Mouse (Mus musculus): ENCODE results near the gene Nmnat3. TPM values are rescaled to one million over a fixed set of nuclear protein-coding genes. Genes with fewer than 3 reads are reported as not detected.

Nmnat3 gene
- polyA plus RNA-seq, 1 experiment from 2014 or later = 1.4 TPM

DNA sequence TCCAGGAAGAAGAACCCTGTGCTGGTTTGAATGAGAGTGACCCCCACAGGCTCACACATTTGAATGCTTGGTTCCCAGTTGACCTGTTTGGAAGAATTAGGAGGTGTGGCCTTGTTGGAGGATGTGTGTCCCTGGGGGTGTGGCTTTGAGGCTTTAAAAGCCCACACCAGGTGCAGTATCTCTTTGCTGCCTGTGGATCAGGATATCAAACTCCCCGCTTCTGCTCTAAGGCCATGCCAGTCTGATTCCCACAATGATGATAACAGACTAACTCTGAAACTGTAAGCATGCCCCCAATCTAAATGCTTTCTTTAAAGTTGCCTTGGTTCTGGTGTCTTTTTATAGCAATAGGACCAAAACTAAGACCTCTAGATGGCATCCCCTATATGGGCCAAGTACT lies 58.6 kb downstream of the Nmnat3 start:
- no peak overlapping the region for H3K27ac ChIP-seq (replicated peaks)
- no peaks in the 10 kb centered on the region for H3K27me3 ChIP-seq
- H3K36me3 ChIP-seq = no peaks in the 10 kb centered on the region
- ATAC-seq (ENCODE audit: low FRiP score, low read depth) = no peak
- no peak overlapping the region for H3K9ac ChIP-seq
- H3K4me1 ChIP-seq (replicated peaks) = peaks cover 11% of the 10 kb centered on the region
- H3K9me3 ChIP-seq = no peaks in the 10 kb centered on the region
- 96% methylated on average over 1 of the region's 1 CpGs for WGBS
- H3K4me3 ChIP-seq = no peak overlapping the region
- H3K4me2 ChIP-seq = no peak overlapping the region

DNA sequence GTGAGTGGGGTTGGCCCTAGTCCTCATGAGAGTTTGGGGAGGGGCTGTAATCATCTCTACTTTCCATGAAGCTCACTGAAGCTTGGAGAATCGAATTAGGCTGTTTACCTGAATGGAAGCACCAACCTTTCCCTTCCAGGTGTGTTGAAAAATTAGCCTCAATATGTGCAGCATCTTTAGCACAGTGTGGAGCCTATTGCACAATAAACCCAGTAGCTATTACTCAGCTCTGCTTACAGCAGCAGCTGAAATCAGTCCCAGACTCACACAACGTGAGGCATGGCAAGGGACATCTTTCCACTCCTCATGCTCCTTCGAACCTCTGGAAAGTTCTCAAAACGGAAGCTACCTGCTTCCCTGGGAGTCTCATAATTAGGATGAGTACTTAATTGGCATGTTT lies 59.0 kb downstream of the Nmnat3 start:
- Histone ChIP-seq H3K27me3 (no peaks in the 10 kb centered on the region), H3K4me3 (no peak overlapping the region), H3K36me3 (no peaks in the 10 kb centered on the region), H3K9me3 (no peaks in the 10 kb centered on the region), H3K27ac (replicated peaks) (no peak overlapping the region), H3K9ac (no peak overlapping the region), H3K4me1 (replicated peaks) (peaks cover 11% of the 10 kb centered on the region), H3K4me2 (no peak overlapping the region)
- 67% methylated on average over 4 of the region's 4 CpGs for WGBS
- no peak for ATAC-seq (ENCODE audit: low FRiP score, low read depth)

DNA sequence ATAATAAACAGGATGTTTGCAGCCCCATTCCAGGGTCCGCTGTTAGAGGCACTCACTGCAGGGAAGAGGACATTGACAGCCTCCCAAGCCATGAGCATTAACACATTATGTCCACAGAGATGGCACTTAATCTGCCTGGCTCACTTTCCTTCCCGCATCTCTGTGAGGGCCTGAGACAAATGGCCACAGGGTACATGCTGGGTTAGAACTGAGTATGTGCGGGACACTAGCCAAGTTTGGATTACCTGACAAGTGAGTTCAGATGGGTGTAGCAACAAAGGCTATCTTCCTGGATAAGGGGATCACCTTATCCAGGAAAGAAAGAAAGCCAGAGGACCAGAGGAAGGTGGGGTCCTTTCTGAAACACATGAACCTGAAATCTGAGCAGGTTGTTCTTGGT lies 59.8 kb downstream of the Nmnat3 start:
- no peaks in the 10 kb centered on the region for H3K9me3 ChIP-seq
- no peak overlapping the region for H3K27ac ChIP-seq (replicated peaks)
- peaks cover 11% of the 10 kb centered on the region for H3K4me1 ChIP-seq (replicated peaks)
- no peaks in the 10 kb centered on the region for H3K36me3 ChIP-seq
- WGBS = 89% methylated on average over 3 of the region's 3 CpGs
- no peak for ATAC-seq (ENCODE audit: low FRiP score, low read depth)
- H3K4me2 ChIP-seq = no peak overlapping the region
- no peaks in the 10 kb centered on the region for H3K27me3 ChIP-seq
- no peak overlapping the region for H3K9ac ChIP-seq
- no peak overlapping the region for H3K4me3 ChIP-seq

DNA sequence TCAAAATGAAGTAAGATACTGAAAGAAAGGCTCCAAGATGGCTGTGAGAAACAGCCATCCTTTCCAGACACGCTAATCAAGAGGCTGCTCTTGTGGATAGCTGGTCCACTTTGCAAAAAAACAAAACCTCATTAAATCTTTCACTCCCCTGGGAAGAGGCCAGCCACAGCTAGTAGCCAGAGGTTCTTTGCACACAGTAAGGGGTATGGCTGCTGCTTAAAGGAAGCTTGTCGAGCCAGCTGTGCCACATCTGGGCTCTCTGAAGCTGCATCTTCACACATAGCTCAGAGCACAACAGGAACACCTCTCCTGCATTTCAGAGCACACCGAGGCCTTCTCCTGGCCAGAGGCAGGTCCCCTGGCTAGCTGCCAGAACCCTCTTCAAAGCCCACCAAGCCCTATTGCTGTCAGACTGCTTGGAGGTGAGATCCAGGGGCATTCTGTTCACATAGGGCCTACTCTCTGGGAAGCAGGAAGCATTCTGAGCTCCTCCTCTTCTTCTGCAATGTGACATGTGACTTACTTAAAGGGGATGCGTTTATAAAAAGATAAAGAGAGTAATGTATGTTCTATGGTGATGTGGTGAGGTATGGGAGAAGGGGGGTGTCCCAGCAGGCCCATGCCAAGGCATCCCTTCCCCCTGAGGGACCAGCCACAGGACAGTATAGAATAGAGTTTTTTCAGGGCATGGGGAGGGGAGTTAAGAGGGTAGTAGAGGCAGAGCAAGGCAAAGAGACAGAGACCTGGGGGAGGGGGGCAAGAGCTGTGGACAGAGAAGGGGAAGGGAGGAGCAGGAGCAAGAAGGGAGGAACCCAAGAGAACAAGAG lies 63.3 kb downstream of the Nmnat3 start:
- Histone ChIP-seq H3K36me3 (no peaks in the 10 kb centered on the region), H3K4me3 (no peak overlapping the region), H3K9me3 (no peaks in the 10 kb centered on the region), H3K9ac (no peak overlapping the region), H3K4me1 (replicated peaks) (peaks cover 11% of the 10 kb centered on the region), H3K4me2 (no peak overlapping the region), H3K27ac (replicated peaks) (0 out of 2 replicates have a peak overlapping the region, but pooled peaks have one; percentile 26), H3K27me3 (no peaks in the 10 kb centered on the region)
- 10% methylated on average over 4 of the region's 4 CpGs for WGBS
- peak; percentile 34; the same call in 1 of the 2 replicates for ATAC-seq (ENCODE audit: low FRiP score, low read depth)

DNA sequence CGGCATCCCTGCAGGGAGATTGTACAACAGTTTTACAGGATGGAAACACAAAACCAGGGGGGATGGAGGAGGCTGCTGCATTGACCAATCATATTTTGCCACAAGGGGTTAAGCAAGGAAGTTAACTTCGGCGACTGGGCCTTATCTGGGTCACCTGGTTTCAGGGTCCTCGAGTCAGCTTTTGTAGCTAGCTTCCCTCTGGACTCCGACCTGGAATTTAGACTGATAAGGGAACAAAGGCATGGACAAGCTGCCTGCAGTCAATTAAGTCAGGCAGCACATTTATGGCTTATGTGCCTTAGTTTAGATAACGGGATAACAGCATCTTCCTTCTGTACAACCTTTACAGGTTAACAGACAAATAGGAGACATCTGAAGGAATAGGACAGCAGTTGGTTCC lies 65.1 kb downstream of the Nmnat3 start:
- no peak for ATAC-seq (ENCODE audit: low FRiP score, low read depth)

DNA sequence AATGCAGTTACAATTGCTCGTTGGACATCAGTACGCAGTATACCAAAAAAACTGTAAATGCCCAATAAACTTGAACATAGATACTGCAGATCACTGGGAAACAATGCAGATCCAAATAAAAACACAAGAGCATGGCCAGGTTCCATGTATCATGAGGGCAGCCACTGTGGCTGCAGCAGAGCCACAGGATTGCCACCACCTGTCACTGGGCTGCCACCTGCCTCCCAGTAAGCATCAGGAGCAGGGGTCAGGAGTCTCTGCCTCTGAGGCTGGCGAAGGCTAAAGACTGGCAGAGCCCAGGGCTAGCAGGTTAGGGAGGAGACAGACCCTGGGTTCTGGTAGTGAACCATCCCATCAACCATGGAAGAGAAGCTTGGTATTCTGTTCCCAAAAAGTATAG lies 67.7 kb downstream of the Nmnat3 start:
- peaks cover 7% of the 10 kb centered on the region for H3K4me1 ChIP-seq (replicated peaks)
- H3K27me3 ChIP-seq = no peaks in the 10 kb centered on the region
- WGBS = 90% methylated on average over 3 of the region's 3 CpGs
- no peak overlapping the region for H3K27ac ChIP-seq (replicated peaks)
- no peaks in the 10 kb centered on the region for H3K9me3 ChIP-seq
- H3K9ac ChIP-seq = no peak overlapping the region
- no peak for ATAC-seq (ENCODE audit: low FRiP score, low read depth)
- no peak overlapping the region for H3K4me3 ChIP-seq
- no peak overlapping the region for H3K4me2 ChIP-seq
- no peaks in the 10 kb centered on the region for H3K36me3 ChIP-seq

More for the DNA sequence above, 65.1 kb downstream of the Nmnat3 start:
- Histone ChIP-seq H3K9ac (no peak overlapping the region), H3K36me3 (no peaks in the 10 kb centered on the region), H3K4me3 (no peak overlapping the region), H3K4me1 (replicated peaks) (peaks cover 11% of the 10 kb centered on the region), H3K27me3 (no peaks in the 10 kb centered on the region), H3K9me3 (no peaks in the 10 kb centered on the region), H3K27ac (replicated peaks) (no peak overlapping the region), H3K4me2 (no peak overlapping the region)
- WGBS = 90% methylated on average over 6 of the region's 6 CpGs

DNA sequence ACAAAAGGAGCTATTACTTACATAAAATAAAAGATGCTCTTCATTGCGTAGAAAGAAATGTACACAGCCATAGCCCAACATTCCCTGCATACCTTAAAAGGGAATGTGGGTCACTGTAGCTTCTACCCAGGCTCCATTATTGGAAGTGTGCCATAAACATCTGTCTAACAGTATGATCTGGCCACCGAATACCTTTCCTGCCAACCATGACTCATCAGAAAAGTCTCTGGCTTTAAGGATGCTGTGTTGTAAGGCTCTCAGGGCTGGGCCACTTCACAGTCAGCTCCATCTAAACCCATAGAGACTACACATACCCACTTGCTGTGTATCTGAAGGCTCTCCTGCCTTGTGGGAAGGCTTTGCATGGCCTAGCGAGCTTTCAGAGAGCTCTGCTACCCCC lies 73.8 kb downstream of the Nmnat3 start:
- H3K4me2 ChIP-seq = no peak overlapping the region
- no peaks in the 10 kb centered on the region for H3K36me3 ChIP-seq
- no peaks in the 10 kb centered on the region for H3K4me1 ChIP-seq (replicated peaks)
- no peak overlapping the region for H3K9ac ChIP-seq
- no peaks in the 10 kb centered on the region for H3K9me3 ChIP-seq
- 81% methylated on average over 3 of the region's 3 CpGs for WGBS
- no peaks in the 10 kb centered on the region for H3K27me3 ChIP-seq
- no peak overlapping the region for H3K27ac ChIP-seq (replicated peaks)
- no peak overlapping the region for H3K4me3 ChIP-seq
- ATAC-seq (ENCODE audit: low FRiP score, low read depth) = no peak

DNA sequence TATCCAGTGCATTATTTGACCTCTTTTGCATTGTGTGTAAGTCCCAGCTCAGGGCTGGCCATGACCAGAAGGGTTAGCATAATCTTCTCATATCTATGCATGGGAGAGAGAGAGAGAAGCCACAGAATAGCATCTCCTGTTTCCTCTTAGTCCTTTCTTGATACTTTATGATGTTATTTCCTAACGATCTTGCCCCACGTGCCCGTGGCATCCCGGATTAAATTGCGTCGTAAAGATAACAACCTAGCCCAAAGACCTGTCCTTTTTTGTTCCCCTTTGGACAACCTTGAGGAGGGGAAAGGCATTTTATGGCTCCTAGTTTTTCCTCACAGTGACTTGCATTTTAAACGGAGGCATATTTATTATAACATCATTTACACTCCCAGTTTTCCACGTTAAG lies 78.8 kb downstream of the Nmnat3 start:
- Histone ChIP-seq H3K9ac (no peak overlapping the region), H3K27ac (replicated peaks) (no peak overlapping the region), H3K4me2 (no peak overlapping the region), H3K4me1 (replicated peaks) (no peaks in the 10 kb centered on the region), H3K27me3 (no peaks in the 10 kb centered on the region), H3K4me3 (no peak overlapping the region), H3K9me3 (no peaks in the 10 kb centered on the region), H3K36me3 (no peaks in the 10 kb centered on the region)
- no peak for ATAC-seq (ENCODE audit: low FRiP score, low read depth)
- 78% methylated on average over 8 of the region's 8 CpGs for WGBS

DNA sequence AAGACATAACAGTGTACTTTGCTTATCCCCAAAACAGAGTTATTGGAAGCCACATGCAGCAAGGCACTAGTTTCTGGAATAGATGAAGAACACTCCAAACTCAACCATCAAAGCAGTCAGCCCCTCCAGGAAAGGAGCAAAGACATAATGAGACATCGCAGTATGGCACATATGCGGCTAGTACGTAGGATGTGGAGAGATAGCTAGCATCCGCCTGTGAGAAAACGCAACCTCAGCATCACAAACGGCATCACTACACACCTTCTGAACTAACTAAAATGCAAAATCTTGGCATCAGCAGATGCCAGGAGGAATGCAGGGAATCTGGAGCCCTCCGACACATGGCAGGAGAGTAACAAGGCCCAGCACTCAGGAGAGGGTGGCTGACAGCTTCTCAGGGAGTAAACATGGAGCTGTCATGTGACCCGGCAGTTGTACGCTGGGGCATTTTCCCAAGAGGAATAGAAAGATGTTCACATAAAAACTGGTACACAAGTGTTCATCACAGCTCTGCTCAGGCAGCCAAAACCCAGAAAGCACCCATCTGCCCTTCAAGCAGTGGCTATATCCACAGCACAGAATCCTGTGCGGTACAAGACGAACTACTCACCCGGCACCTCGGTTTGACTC lies 80.2 kb downstream of the Nmnat3 start:
- no peaks in the 10 kb centered on the region for H3K4me1 ChIP-seq (replicated peaks)
- H3K36me3 ChIP-seq = no peaks in the 10 kb centered on the region
- WGBS = 87% methylated on average over 13 of the region's 13 CpGs
- H3K27me3 ChIP-seq = no peaks in the 10 kb centered on the region
- H3K4me2 ChIP-seq = no peak overlapping the region
- H3K9me3 ChIP-seq = no peaks in the 10 kb centered on the region
- H3K9ac ChIP-seq = no peak overlapping the region
- ATAC-seq (ENCODE audit: low FRiP score, low read depth) = no peak
- no peak overlapping the region for H3K27ac ChIP-seq (replicated peaks)
- no peak overlapping the region for H3K4me3 ChIP-seq

DNA sequence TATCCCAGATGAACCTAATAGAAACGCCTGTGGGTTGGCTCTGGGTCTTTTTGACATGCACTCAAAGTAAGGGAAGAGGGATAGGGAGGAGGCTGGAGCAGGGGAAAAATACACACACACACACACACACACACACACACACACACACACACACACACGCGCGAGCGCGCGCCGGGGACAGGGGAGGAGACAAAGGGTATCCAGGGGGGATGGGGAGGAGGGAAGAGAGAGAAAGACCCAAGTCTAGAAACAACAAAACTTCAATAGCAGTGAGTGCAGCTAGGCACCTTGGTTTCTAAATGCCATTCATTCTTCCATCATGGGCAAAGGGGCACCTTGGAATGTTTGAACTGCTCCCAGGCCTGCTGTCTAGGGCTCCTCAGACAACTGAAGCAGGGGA lies 82.5 kb downstream of the Nmnat3 start:
- H3K27me3 ChIP-seq = no peaks in the 10 kb centered on the region
- no peak overlapping the region for H3K4me2 ChIP-seq
- no peak overlapping the region for H3K9ac ChIP-seq
- WGBS = 31% methylated on average over 8 of the region's 8 CpGs
- no peaks in the 10 kb centered on the region for H3K9me3 ChIP-seq
- H3K36me3 ChIP-seq = no peaks in the 10 kb centered on the region
- no peak overlapping the region for H3K27ac ChIP-seq (replicated peaks)
- H3K4me3 ChIP-seq = no peak overlapping the region
- H3K4me1 ChIP-seq (replicated peaks) = no peaks in the 10 kb centered on the region
- ATAC-seq (ENCODE audit: low FRiP score, low read depth) = no peak

DNA sequence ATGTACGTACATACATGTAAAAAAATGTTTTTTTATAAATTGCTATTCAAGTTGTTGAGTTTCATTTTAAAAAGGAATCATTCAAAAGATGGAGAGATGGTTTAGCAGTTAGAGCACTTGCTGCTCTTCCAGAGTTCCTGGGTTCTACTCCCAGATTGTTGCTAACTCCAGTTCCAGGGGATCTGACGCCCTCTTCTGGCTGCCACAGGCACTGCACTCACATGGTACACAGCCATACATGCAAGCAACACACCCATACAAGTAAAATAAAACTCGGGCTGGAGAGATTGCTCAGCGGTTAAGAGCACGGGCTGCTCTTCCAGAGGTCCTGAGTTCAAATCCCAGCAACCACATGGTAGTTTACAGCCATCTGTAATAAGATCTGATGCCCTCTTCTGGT lies 86.1 kb downstream of the Nmnat3 start:
- 92% methylated on average over 5 of the region's 5 CpGs for WGBS
- no peaks in the 10 kb centered on the region for H3K36me3 ChIP-seq
- no peak overlapping the region for H3K4me2 ChIP-seq
- H3K9me3 ChIP-seq = no peaks in the 10 kb centered on the region
- no peaks in the 10 kb centered on the region for H3K27me3 ChIP-seq
- H3K4me1 ChIP-seq (replicated peaks) = peaks cover 7% of the 10 kb centered on the region; the same call in 1 of the 2 replicates
- no peak overlapping the region for H3K27ac ChIP-seq (replicated peaks)
- H3K9ac ChIP-seq = no peak overlapping the region
- ATAC-seq (ENCODE audit: low FRiP score, low read depth) = no peak
- no peak overlapping the region for H3K4me3 ChIP-seq

DNA sequence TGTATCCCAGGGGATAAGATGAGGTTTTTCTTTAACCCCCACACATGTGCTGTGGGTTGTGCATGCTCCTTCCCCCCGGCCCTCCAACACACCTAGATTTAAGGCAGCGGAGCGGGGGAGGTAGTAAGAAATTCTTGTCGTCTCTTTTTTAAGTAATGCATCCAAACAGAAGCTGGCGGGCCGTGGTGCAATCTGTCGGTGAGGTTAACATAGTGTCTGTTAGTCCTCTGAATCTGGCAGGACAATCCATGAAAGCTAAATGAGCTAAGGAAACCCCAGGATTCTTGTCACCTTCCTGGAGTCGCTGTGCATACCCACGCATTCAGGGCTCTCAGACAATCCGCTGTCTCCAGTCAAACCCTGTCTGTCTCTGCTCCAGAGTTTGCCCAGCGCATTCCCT lies 87.7 kb downstream of the Nmnat3 start:
- Histone ChIP-seq H3K4me3 (no peak overlapping the region), H3K4me2 (no peak overlapping the region), H3K9me3 (no peaks in the 10 kb centered on the region), H3K36me3 (no peaks in the 10 kb centered on the region), H3K27me3 (no peaks in the 10 kb centered on the region), H3K9ac (no peak overlapping the region), H3K4me1 (replicated peaks) (peaks cover 7% of the 10 kb centered on the region; the same call in 1 of the 2 replicates), H3K27ac (replicated peaks) (no peak overlapping the region)
- WGBS = 64% methylated on average over 11 of the region's 11 CpGs
- ATAC-seq (ENCODE audit: low FRiP score, low read depth) = no peak
